In genomic region chr10:38116516-38116915, GRCm38 (mm10) we compare ENCODE assay signal across 13 mouse cellular contexts.
"Had no signal": no experiment of that assay in that cellular context is flagged by ENCODE, and none has a peak within 500 bp of the region (broad histone marks: within the 10 kb centered on the region; RNA-seq: fewer than 3 reads in every experiment).

No protein-coding gene starts in this region.

- H3K4me1 ChIP-seq: kidney, embryonic 15.5 days; liver, embryonic 13.5 days; megakaryocyte, embryonic 14.5 days; midbrain, embryonic 15.5 days; neural tube, embryonic 12.5 days had no signal

- H3K4me3 ChIP-seq: kidney, embryonic 15.5 days; left cerebral cortex, adult 2 months; liver, embryonic 13.5 days; megakaryocyte, embryonic 14.5 days; midbrain, embryonic 15.5 days; neural tube, embryonic 12.5 days had no signal

- H3K27ac ChIP-seq: kidney, embryonic 15.5 days; left cerebral cortex, adult 2 months; liver, embryonic 13.5 days; macrophage; midbrain, embryonic 15.5 days; neural tube, embryonic 12.5 days had no signal

- DNase-seq: kidney, adult 2 months; kidney, postnatal 14 days; liver; liver, embryonic 13.5 days; liver, postnatal 0 days; spleen, adult 18-20 months; thymus, postnatal 36 days had no signal
